Mouse (Mus musculus) liver, embryonic 14.5 days (tissue): ENCODE results near the gene Tnfaip6.

Source experiments
- CTCF ChIP-seq: IDR thresholded peaks from 2 replicates; pipeline ENCODE4 v1.5.1; 2016; ENCODE audit warnings: antibody characterized with exemption, low read depth, control low read depth
- EP300 ChIP-seq: IDR thresholded peaks from 2 replicates; pipeline ENCODE4 v1.6.1; 2016; ENCODE audit warnings: antibody characterized with exemption, low read depth

DNA sequence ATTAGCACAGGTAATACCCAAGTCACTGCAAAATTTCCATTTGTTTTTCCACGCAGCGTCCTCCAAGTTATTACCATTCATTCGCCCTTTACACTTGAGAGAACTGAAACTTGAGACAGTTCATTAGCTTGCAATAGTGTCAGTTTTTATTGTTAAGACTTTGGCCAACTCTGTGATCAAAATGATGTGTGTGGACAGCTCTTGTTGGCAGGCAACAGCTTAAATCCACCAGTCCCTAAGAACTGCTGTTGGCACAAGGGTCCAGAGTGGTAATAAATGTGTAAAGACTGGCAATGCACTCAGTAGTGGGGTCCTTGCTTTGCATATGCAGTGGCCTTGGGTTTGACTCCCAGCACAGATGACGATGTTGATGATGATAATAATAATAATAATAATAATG lies 14.5 kb downstream of the Tnfaip6 start:
- no peak for TF ChIP-seq CTCF
- no peak for TF ChIP-seq EP300
